Mouse (Mus musculus) kidney, embryonic 15.5 days (tissue): ENCODE results near the gene Itgav. TPM values are rescaled to one million over a fixed set of nuclear protein-coding genes. Genes with fewer than 3 reads are reported as not detected.

ENCODE experiments used
- ATAC-seq: fragments of 200-750 bp; cut with Nextera tagmentation; replicated peaks from 2 replicates; pipeline ENCODE4 v1.8.0; 2017; ENCODE audit warnings: moderate TSS enrichment; ENCODE audit not compliant: low FRiP score
- H3K27ac ChIP-seq: fragments of 300-500 bp; sonication (generic); 2 replicates; pipeline ENCODE4 v1.5.1; 2015; ENCODE audit warnings: mild to moderate bottlenecking, inconsistent platforms
- H3K27me3 ChIP-seq: fragments of 300-500 bp; sonication (generic); 2 replicates; pipeline ENCODE4 v1.6.1; 2015; ENCODE audit warnings: inconsistent platforms
- H3K36me3 ChIP-seq: fragments of 300-500 bp; sonication (generic); 2 replicates; pipeline ENCODE4 v1.6.1; 2015; ENCODE audit warnings: inconsistent platforms
- H3K4me1 ChIP-seq: fragments of 300-500 bp; sonication (generic); 2 replicates; pipeline ENCODE4 v1.6.1; 2015; ENCODE audit warnings: inconsistent platforms
- H3K4me2 ChIP-seq: fragments of 300-500 bp; sonication (generic); 2 replicates; pipeline ENCODE4 v1.6.1; 2015; ENCODE audit warnings: moderate library complexity, mild to moderate bottlenecking, inconsistent platforms
- H3K4me3 ChIP-seq: fragments of 300-500 bp; sonication (generic); replicated peaks from 2 replicates; pipeline ENCODE4 v1.5.1; 2015; ENCODE audit warnings: mild to moderate bottlenecking, inconsistent platforms
- H3K9ac ChIP-seq: fragments of 300-500 bp; sonication (generic); 2 replicates; pipeline ENCODE4 v1.6.1; 2015; ENCODE audit warnings: mild to moderate bottlenecking, inconsistent platforms
- H3K9me3 ChIP-seq: fragments of 300-500 bp; sonication (generic); replicated peaks from 2 replicates; pipeline ENCODE4 v1.6.1; 2016; ENCODE audit warnings: inconsistent platforms
- WGBS: fragments of 180-500 bp; shearing (Covaris S2); methylation state at CpG from one replicate; pipeline ENCODE4 v1.1.7; 2015; ENCODE audit warnings: mixed read lengths; 5-methylcytosine and 5-hydroxymethylcytosine counted together
- polyA plus RNA-seq: library from polyadenylated mRNA; unstranded; fragments of >200 nt; fragmentation: Nextera tagmentation; extraction: Ambion mirVana; gene quantifications from 2 replicates; pipeline ENCODE4 v1.2.1, GENCODE M21; 2015

The Itgav gene
- polyA plus RNA-seq, 1 experiment from 2014 or later = 101 TPM

DNA sequence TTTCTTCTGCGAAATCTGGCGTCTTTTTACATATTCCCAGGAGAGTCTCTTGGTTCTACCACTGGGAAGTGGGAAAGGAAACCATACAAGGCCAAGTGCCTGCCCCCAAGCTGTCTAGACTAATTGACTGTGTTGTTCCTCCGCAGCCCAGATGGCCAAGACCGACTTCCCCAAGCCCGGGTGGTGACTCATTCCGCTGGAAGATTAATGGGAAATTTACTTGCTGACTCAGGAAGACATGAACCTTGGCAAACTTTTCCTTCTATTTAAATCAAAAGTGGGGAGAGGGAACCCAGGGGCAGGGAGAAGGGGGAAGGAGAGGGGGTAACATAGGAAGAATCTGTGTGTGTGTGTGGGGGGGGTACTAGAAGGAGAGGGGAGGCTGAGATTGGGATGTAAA is 9.4 kb upstream of the Itgav start:
- no peaks in the 10 kb centered on the region for H3K27me3 ChIP-seq
- H3K27ac ChIP-seq = peak overlapping the region; percentile 77
- H3K4me3 ChIP-seq = no peak overlapping the region
- ATAC-seq = peak; percentile 81
- 4% methylated on average over 6 of the region's 6 CpGs for WGBS
- no peaks in the 10 kb centered on the region for H3K9me3 ChIP-seq
- H3K9ac ChIP-seq = no peak overlapping the region
- H3K36me3 ChIP-seq = no peaks in the 10 kb centered on the region
- peaks cover 26% of the 10 kb centered on the region for H3K4me1 ChIP-seq
- peak overlapping the region; percentile 44 for H3K4me2 ChIP-seq

DNA sequence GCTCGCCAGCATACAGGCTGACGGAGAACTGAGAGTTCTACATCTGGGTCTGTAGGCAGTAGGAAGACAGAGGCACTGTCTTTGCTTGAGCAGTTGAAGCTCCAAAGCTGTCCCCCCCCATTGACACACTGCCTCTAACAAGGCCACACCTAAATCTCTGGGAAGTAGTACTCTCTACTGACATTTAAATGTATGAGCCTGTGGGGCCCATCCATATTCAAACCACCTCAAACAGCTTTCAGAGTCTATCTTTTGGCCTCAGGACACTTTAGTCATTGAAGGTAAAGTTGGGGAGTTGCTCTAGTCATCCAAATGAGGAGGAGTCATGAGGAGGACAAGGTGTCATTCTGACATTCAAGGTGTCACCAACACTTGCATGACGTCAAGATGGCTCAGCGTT is 5.9 kb upstream of the Itgav start:
- Histone ChIP-seq H3K27ac (no peak overlapping the region), H3K4me3 (no peak overlapping the region), H3K9me3 (no peaks in the 10 kb centered on the region), H3K36me3 (no peaks in the 10 kb centered on the region), H3K9ac (no peak overlapping the region), H3K27me3 (no peaks in the 10 kb centered on the region), H3K4me2 (no peak overlapping the region), H3K4me1 (peaks cover 21% of the 10 kb centered on the region)
- 79% methylated on average over 4 of the region's 4 CpGs for WGBS
- no peak for ATAC-seq

DNA sequence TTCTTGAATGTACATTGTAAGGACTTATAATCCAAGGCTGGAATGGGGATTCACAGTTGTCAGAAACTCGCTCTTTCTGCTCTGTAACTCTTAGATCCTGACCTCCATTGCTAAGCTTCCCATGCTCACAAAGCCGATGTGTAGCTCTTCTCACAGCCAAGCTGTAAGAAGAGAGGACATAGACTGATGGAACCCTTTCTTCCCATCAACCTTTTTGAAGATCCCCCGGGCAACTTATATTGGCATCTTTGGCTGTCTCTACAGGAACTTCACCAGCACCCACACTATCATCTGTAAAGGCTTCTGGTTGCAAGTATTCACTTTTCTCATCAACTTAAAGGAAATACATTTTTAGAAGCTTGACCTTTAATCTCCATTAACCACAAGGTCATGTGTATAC is 2.6 kb upstream of the Itgav start:
- Histone ChIP-seq H3K36me3 (no peaks in the 10 kb centered on the region), H3K9ac (no peak overlapping the region), H3K4me1 (peaks cover 24% of the 10 kb centered on the region), H3K9me3 (no peaks in the 10 kb centered on the region), H3K27me3 (no peaks in the 10 kb centered on the region), H3K27ac (no peak overlapping the region), H3K4me2 (no peak overlapping the region), H3K4me3 (no peak overlapping the region)
- WGBS = 93% methylated on average over 3 of the region's 3 CpGs
- no peak for ATAC-seq

DNA sequence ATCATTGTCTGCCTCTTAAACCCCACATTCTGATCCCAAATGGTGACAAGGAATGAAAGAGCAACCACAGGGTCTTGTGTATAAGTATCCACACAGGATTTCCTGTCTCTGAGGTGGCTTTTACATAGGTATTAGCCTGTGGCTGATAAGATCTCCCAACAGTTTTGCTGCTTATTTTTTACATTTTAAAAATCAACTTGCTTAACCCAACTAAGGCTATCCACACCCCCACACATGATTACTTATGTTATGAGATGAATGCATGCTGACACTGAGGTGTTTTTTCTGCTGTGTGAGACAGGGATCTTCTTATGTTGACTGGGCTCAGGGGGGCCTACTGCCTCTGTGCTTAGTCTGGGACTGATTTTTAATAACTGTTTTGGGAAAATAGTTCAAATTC is 1.3 kb upstream of the Itgav start:
- H3K27ac ChIP-seq = peak overlapping the region; percentile 99
- peaks cover 25% of the 10 kb centered on the region for H3K4me1 ChIP-seq
- H3K9me3 ChIP-seq = no peaks in the 10 kb centered on the region
- no peaks in the 10 kb centered on the region for H3K27me3 ChIP-seq
- no peak overlapping the region for H3K9ac ChIP-seq
- H3K36me3 ChIP-seq = no peaks in the 10 kb centered on the region
- H3K4me2 ChIP-seq = peak overlapping the region; percentile 69
- no peak overlapping the region for H3K4me3 ChIP-seq
- ATAC-seq = no peak

DNA sequence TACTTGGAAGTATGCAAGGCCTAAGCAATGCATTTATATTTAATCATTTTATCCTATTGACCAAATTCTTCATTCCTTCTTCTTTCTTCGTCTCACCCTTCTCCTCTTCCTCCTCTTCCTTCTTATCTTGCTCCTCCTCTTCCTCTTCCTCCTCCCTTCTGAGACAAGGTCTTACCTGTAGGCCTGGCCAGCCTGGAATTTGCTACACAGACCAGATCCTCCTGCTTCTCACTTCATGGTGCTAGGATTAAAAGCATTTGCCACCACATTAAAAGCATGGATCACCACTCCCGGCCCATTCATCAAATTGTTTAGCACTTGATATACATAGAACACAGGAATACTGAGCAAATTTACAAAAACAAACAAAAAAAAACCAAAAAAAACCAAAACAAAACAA is 851 bp upstream of the Itgav start:
- no peaks in the 10 kb centered on the region for H3K36me3 ChIP-seq
- H3K4me2 ChIP-seq = peak overlapping the region; percentile 69
- H3K4me1 ChIP-seq = peaks cover 28% of the 10 kb centered on the region
- 34% methylated on average over 2 of the region's 2 CpGs for WGBS
- no peaks in the 10 kb centered on the region for H3K9me3 ChIP-seq
- no peaks in the 10 kb centered on the region for H3K27me3 ChIP-seq
- peak overlapping the region; percentile 90 for H3K4me3 ChIP-seq
- peak overlapping the region; percentile 96 for H3K9ac ChIP-seq
- ATAC-seq = no peak
- peak overlapping the region; percentile 99 for H3K27ac ChIP-seq

DNA sequence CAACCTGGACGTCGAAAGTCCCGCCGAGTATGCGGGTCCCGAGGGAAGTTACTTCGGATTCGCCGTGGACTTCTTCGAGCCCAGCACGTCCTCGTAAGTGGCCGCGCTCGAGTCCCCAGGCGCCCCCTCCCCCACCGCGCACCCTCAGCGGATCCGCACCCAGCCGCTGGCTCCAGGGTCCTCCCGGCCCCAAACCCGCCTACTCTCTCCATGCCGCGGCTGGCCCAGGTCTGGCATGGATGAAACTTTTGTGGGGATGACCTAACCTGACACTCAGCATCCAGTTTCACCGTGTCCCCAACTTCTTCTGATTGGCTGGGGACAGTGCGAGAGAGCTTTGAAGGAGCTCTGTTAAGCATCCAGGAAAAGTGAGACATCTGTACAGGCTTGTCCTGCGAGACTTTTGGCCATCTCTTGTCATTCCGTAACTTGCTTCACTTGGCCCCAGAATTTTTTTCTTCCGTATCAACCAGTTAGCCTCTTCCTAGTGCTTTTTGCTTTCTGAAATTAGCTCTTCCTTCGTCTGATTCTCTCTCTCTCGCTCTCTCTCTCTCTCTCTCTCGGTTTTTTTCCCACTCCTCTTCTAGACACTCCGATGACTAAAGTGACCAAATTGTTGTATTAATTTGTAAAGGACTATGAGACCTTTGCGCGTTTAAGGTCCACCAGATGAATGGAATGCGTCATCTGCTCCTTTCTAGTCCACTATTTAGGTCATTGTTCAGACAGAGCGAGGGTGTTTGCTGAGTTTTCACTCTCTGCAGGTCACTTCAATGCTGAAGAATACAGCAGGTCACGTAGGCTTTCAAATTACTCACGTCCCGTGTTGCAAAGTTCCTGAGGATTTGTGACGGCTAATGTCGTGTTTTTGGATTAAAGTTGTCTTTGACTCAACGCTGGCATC is 882 bp downstream of the Itgav start:
- no peaks in the 10 kb centered on the region for H3K9me3 ChIP-seq
- peak overlapping the region; percentile 96 for H3K9ac ChIP-seq
- peak overlapping the region; percentile 99 for H3K27ac ChIP-seq
- H3K27me3 ChIP-seq = no peaks in the 10 kb centered on the region
- H3K4me3 ChIP-seq = peak overlapping the region; percentile 90
- no peaks in the 10 kb centered on the region; the same call in 1 of the 2 replicates for H3K36me3 ChIP-seq
- peaks cover 28% of the 10 kb centered on the region for H3K4me1 ChIP-seq
- peak; percentile 73 for ATAC-seq
- 3% methylated on average over 44 of the region's 44 CpGs for WGBS
- peak overlapping the region; percentile 69 for H3K4me2 ChIP-seq

DNA sequence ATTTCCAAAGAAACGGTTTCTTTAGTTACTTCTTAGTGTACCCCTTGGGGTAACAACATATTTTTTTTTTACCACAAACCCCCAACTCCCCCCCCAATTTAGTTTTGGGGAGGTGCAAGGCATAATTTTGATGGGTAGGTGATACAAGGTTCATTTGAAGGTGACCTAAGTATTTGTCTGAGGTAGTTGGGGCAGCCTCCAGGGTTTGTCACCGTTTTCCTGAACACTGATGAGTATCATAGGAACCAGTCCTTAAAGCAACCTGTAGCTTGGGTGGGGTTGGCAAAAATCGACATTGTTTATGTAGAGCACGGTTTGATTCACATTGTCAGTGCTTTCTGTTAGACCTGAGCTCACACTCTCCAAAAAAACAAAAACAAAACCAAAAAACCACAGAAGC is 1.6 kb downstream of the Itgav start:
- Histone ChIP-seq H3K27ac (no peak overlapping the region), H3K4me3 (peak overlapping the region; percentile 90), H3K4me2 (peak overlapping the region; percentile 69), H3K4me1 (peaks cover 28% of the 10 kb centered on the region), H3K9ac (peak overlapping the region; percentile 96; the same call in 1 of the 2 replicates), H3K9me3 (no peaks in the 10 kb centered on the region), H3K36me3 (peaks cover 3% of the 10 kb centered on the region), H3K27me3 (no peaks in the 10 kb centered on the region)
- ATAC-seq = no peak
- WGBS = 48% methylated on average over 4 of the region's 4 CpGs

DNA sequence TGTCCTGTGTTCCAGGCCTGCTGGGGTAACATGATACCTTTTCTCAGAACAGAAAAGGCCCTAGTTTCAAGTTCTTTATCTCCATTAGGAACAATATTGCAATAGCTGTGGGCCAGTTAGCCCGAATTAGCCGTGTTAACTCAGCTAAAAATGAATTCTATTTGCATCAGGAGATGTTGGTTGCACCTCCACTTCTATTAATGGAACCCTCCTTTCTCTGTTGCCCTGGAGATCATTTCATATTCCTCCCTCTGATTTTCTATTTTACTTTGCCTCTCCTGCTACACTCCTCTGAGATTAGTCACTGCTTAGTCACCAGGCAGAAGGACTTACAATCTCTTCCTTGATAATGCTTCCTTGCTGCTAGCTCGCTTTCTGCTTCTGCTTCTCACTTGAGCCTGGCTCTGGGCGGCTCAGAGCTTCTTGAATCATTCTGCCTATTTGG is 4.1 kb downstream of the Itgav start:
- H3K27ac ChIP-seq = 0 out of 2 replicates have a peak overlapping the region, but pooled peaks have one; percentile 37
- no peaks in the 10 kb centered on the region for H3K9me3 ChIP-seq
- H3K36me3 ChIP-seq = peaks cover 9% of the 10 kb centered on the region
- H3K4me2 ChIP-seq = no peak overlapping the region
- no peaks in the 10 kb centered on the region for H3K27me3 ChIP-seq
- H3K4me1 ChIP-seq = peaks cover 21% of the 10 kb centered on the region
- ATAC-seq = no peak
- no peak overlapping the region for H3K4me3 ChIP-seq
- 81% methylated on average over 4 of the region's 4 CpGs for WGBS
- no peak overlapping the region for H3K9ac ChIP-seq

DNA sequence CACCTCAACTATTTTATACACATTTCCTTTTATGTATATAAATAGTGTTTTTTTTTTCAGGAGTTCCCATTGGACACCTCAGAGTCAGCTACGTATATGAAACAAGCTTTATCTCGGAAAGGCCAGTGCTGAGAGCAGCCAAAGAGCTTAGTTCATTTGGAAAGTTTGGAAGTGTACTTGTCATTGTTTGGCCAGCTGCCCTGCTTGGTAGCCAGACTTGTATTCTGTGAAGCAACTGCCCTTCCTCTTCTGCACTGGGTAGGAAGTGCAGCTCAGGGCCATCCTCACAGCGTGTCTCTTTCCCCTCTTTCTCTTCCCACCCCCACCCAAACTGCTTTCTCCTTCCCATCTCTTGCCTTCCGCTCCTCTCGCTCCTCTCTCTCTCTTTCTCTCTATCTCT is 5.1 kb downstream of the Itgav start:
- Histone ChIP-seq H3K36me3 (peaks cover 9% of the 10 kb centered on the region), H3K27me3 (no peaks in the 10 kb centered on the region), H3K27ac (no peak overlapping the region), H3K4me2 (no peak overlapping the region), H3K9ac (no peak overlapping the region), H3K4me1 (peaks cover 23% of the 10 kb centered on the region), H3K4me3 (no peak overlapping the region), H3K9me3 (no peaks in the 10 kb centered on the region)
- WGBS = 70% methylated on average over 5 of the region's 5 CpGs
- ATAC-seq = no peak

DNA sequence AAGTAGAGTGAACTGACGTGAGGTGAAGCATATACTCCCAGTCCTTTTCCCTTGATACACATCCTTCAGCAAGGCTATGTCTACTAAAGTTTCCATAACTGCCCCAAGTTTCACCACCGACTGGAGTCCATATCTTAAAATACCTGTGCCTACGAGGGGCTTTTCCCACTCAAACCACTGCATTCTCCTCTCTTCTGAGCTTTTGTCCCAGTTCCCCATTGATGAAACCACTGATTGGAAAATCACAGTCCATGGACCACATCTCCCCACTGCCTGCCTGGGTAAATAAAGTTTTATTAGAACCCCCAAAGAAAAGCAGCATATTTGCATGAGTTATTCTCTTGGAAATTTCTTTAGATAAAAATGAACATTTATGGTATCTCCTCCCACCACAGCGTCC is 8.7 kb downstream of the Itgav start:
- H3K27ac ChIP-seq = no peak overlapping the region
- no peaks in the 10 kb centered on the region for H3K9me3 ChIP-seq
- no peaks in the 10 kb centered on the region for H3K27me3 ChIP-seq
- H3K4me1 ChIP-seq = peaks cover 17% of the 10 kb centered on the region
- ATAC-seq = no peak
- 86% methylated on average over 4 of the region's 4 CpGs for WGBS
- peaks cover 22% of the 10 kb centered on the region for H3K36me3 ChIP-seq
- no peak overlapping the region for H3K4me3 ChIP-seq
- no peak overlapping the region for H3K9ac ChIP-seq
- H3K4me2 ChIP-seq = no peak overlapping the region

DNA sequence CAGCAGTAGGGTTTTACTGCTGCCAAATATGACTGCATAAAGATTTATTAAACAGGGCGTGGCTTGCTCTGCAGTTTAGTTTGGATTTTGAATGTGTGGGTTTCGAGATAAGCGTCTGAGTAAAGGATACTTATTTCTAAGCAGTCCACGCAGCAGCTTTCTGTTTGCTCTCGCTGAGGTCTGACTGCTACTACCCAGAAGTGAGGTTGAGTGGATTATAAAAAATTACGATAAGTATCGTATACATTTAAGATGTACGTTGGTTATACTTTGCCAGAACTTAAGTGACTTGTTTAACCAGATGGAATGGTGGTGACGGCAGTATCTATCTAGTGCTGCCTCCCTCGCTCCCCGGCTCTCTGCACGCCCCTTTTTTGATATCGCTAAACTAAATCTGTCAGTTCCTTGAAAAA is 9.8 kb downstream of the Itgav start:
- H3K36me3 ChIP-seq = peaks cover 33% of the 10 kb centered on the region
- no peaks in the 10 kb centered on the region for H3K9me3 ChIP-seq
- no peak for ATAC-seq
- no peaks in the 10 kb centered on the region for H3K27me3 ChIP-seq
- H3K9ac ChIP-seq = no peak overlapping the region
- 72% methylated on average over 13 of the region's 13 CpGs for WGBS
- no peak overlapping the region for H3K27ac ChIP-seq
- no peak overlapping the region for H3K4me3 ChIP-seq
- no peak overlapping the region for H3K4me2 ChIP-seq
- peaks cover 20% of the 10 kb centered on the region for H3K4me1 ChIP-seq

DNA sequence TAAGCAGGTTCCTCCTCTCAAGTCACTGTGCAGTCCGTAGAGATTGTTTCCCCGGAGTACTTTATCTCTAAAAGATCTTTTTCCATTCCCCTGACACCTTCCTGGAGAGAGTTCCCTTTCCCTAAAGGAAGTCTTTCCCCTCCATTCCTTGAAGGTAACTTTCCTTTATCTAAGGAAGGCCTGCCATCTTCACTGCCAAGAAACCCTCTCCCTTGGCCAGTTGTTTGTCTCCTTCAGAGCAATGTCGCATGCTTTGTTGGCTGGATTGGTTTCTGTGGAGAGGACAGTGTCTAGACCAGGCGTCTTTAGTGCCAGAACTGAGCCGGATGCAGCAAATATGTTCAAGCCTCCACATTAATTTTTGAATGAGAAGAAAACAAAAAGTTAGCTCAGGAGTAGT is 11.1 kb downstream of the Itgav start:
- WGBS = 82% methylated on average over 5 of the region's 5 CpGs
- ATAC-seq = no peak
- Histone ChIP-seq H3K36me3 (peaks cover 33% of the 10 kb centered on the region), H3K4me3 (no peak overlapping the region), H3K9ac (no peak overlapping the region), H3K9me3 (no peaks in the 10 kb centered on the region), H3K4me1 (peaks cover 29% of the 10 kb centered on the region), H3K27ac (no peak overlapping the region), H3K27me3 (no peaks in the 10 kb centered on the region), H3K4me2 (no peak overlapping the region)
